In genomic region chr19:37955425-37956001, GRCm38 (mm10) we compare ENCODE assay signal across 8 mouse cellular contexts.
DNase-seq lines count a peak whose midpoint lies in the region; ATAC-seq lines count a peak whose summit lies in the region.

No protein-coding gene starts in this region.

- peak; percentile 84 for DNase-seq in R1 (ENCODE audit: low read depth, low spot score)
- DNase-seq in cerebellum, adult 9-10 months = peak; percentile 86
- DNase-seq in frontal cortex, postnatal 25 days (ENCODE audit: low spot score in 2 of 2) = peak; percentile 42 to 70
- DNase-seq in left cerebral cortex, adult 18-20 months (ENCODE audit: low spot score in 2 of 2) = peak; percentile 71 to 82
- peak; percentile 66 for DNase-seq in right cerebral cortex, postnatal 25 days
- peak; percentile 70 for DNase-seq in yolk sac, embryonic 10.5 days (ENCODE audit: low spot score)

- H3K36me3 ChIP-seq in hindbrain, embryonic 16.5 days (ENCODE audit: control insufficient read depth, insufficient read depth, low read length) = no peaks in the 10 kb centered on the region

- no peak overlapping the region for H3K9ac ChIP-seq in hindbrain, embryonic 16.5 days (ENCODE audit: low read depth, low read length)

- no peak overlapping the region for H3K4me2 ChIP-seq in hindbrain, embryonic 16.5 days (ENCODE audit: low read length)

- WGBS in hindbrain, embryonic 16.5 days = 40% methylated on average over 7 of the region's 7 CpGs

- H3K9me3 ChIP-seq in hindbrain, embryonic 16.5 days (ENCODE audit: control insufficient read depth, low read length) = no peaks in the 10 kb centered on the region

- no peaks in the 10 kb centered on the region for H3K4me1 ChIP-seq in hindbrain, embryonic 16.5 days (ENCODE audit: control insufficient read depth, insufficient read depth, low read depth, low read length)

- H3K4me3 ChIP-seq in hindbrain, embryonic 16.5 days (ENCODE audit: low read length) = no peak overlapping the region

- no peak overlapping the region for H3K27ac ChIP-seq in hindbrain, embryonic 16.5 days (ENCODE audit: low read depth, low read length)

- ATAC-seq in hindbrain, embryonic 16.5 days = peak; percentile 86
- ATAC-seq in megakaryocyte-erythroid progenitor cell, adult 5-6 weeks (replicated peaks; ENCODE audit: low FRiP score, low TSS enrichment, poor library complexity, severe bottlenecking) = peak; percentile 79

- no peaks in the 10 kb centered on the region for H3K27me3 ChIP-seq in hindbrain, embryonic 16.5 days (replicated peaks; ENCODE audit: control insufficient read depth, insufficient read depth, low read length)
